Mouse (Mus musculus) liver, adult 2 months (tissue): Measurements from ENCODE around the gene Sowahc. TPM values are rescaled to one million over a fixed set of nuclear protein-coding genes. Genes with fewer than 3 reads are reported as not detected.

Experiments
- DNase-seq: peaks from one replicate; pipeline ENCODE4 v3.0.0-alpha.2; 2011; ENCODE audit warnings: low read depth, low spot score; ENCODE audit errors: extremely low read depth
- H3K27ac ChIP-seq: fragments of 200-500 bp; replicated peaks from 2 replicates; pipeline ENCODE4 v1.5.1; 2012; ENCODE audit warnings: low read depth, mild to moderate bottlenecking, control low read depth, inconsistent platforms, low read length; ENCODE audit not compliant: insufficient read depth
- H3K27me3 ChIP-seq: fragments of 200-500 bp; 2 replicates; pipeline ENCODE4 v1.6.1; 2012; ENCODE audit warnings: mild to moderate bottlenecking, moderate library complexity, low read length, inconsistent platforms; ENCODE audit not compliant: control insufficient read depth, insufficient read depth
- H3K36me3 ChIP-seq: fragments of 200-500 bp; 2 replicates; pipeline ENCODE4 v1.6.1; 2012; ENCODE audit warnings: low read length, inconsistent platforms; ENCODE audit not compliant: control insufficient read depth, insufficient read depth
- H3K4me1 ChIP-seq: fragments of 200-500 bp; 2 replicates; pipeline ENCODE4 v1.6.1; 2011; ENCODE audit warnings: low read length; ENCODE audit not compliant: control insufficient read depth, insufficient read depth
- H3K4me3 ChIP-seq: fragments of 200-500 bp; 2 replicates; pipeline ENCODE4 v1.5.1; 2011; ENCODE audit warnings: low read depth, mild to moderate bottlenecking, control low read depth, low read length, moderate library complexity; ENCODE audit not compliant: insufficient read depth
- H3K79me2 ChIP-seq: fragments of 200-500 bp; 2 replicates; pipeline ENCODE4 v1.6.1; 2012; ENCODE audit warnings: inconsistent platforms, mild to moderate bottlenecking, low read length, moderate library complexity; ENCODE audit not compliant: control insufficient read depth, insufficient read depth
- H3K9ac ChIP-seq: fragments of 200-500 bp; 2 replicates; pipeline ENCODE4 v1.6.1; 2012; ENCODE audit warnings: low read depth, mild to moderate bottlenecking, control low read depth, inconsistent platforms, low read length
- CTCF ChIP-seq: fragments of 200-500 bp; IDR thresholded peaks from 2 replicates; pipeline ENCODE4 v1.5.1; 2011; ENCODE audit warnings: low read depth, low read length, control low read depth
- POLR2A ChIP-seq: fragments of 200-500 bp; IDR thresholded peaks from 2 replicates; pipeline ENCODE4 v1.6.1; 2011; ENCODE audit warnings: low read length, control low read depth; ENCODE audit not compliant: insufficient read depth; ENCODE audit errors: extremely low read depth
- WGBS: fragments of 180-500 bp; shearing (Covaris S2); methylation state at CpG from one replicate; pipeline ENCODE4 v1.1.7; 2018; 5-methylcytosine and 5-hydroxymethylcytosine counted together
- polyA plus RNA-seq: library from polyadenylated mRNA; depleted of rRNA; stranded (reverse); fragments of >200 nt; gene quantifications from 2 replicates; pipeline ENCODE4 v1.2.3, GENCODE M21; 2012
- total RNA-seq: library from RNA; depleted of rRNA; stranded (reverse); fragments of >200 nt; gene quantifications from 2 replicates; pipeline ENCODE4 v1.2.3, GENCODE M21; 2014

The Sowahc gene
- total and polyA plus RNA-seq, 2 experiments, result 1.2 to 4.9 TPM

- no peak for DNase-seq
- no peak overlapping the region for H3K4me3 ChIP-seq
- no peaks in the 10 kb centered on the region for H3K27me3 ChIP-seq
- H3K36me3 ChIP-seq, result no peaks in the 10 kb centered on the region
- no peak overlapping the region for H3K9ac ChIP-seq
- H3K27ac ChIP-seq, result no peak overlapping the region
- TF ChIP-seq POLR2A (no peak), CTCF (no peak)
- H3K79me2 ChIP-seq, result no peaks in the 10 kb centered on the region
- 98% methylated on average over 2 of the region's 2 CpGs for WGBS
- peaks cover 3% of the 10 kb centered on the region; the same call in 1 of the 2 replicates for H3K4me1 ChIP-seq
Measured at GRCm38 (mm10) chr10:59256533-59256932, 34.8 kb downstream of the Sowahc start.

- Histone ChIP-seq H3K79me2 (no peaks in the 10 kb centered on the region), H3K9ac (no peak overlapping the region), H3K36me3 (no peaks in the 10 kb centered on the region), H3K4me3 (no peak overlapping the region), H3K27me3 (no peaks in the 10 kb centered on the region), H3K27ac (no peak overlapping the region), H3K4me1 (peaks cover 15% of the 10 kb centered on the region)
- 80% methylated on average over 6 of the region's 6 CpGs for WGBS
- no peak for TF ChIP-seq CTCF
- TF ChIP-seq POLR2A, result no peak
- no peak for DNase-seq
Measured at GRCm38 (mm10) chr10:59259572-59259971, 37.8 kb downstream of the Sowahc start.

GRCm38 (mm10) chr10:59261603-59262002 is 39.9 kb downstream of the Sowahc start:
- Histone ChIP-seq H3K27me3 (no peaks in the 10 kb centered on the region), H3K4me3 (no peak overlapping the region), H3K27ac (no peak overlapping the region), H3K9ac (no peak overlapping the region), H3K36me3 (no peaks in the 10 kb centered on the region), H3K4me1 (peaks cover 14% of the 10 kb centered on the region), H3K79me2 (no peaks in the 10 kb centered on the region)
- DNase-seq, result peak; percentile 81
- TF ChIP-seq POLR2A (no peak), CTCF (no peak)
- 44% methylated on average over 3 of the region's 3 CpGs for WGBS

GRCm38 (mm10) chr10:59262021-59262420 is 40.3 kb downstream of the Sowahc start:
- no peak overlapping the region for H3K4me3 ChIP-seq
- WGBS, result 14% methylated on average over 1 of the region's 1 CpGs
- H3K27ac ChIP-seq, result no peak overlapping the region
- no peaks in the 10 kb centered on the region for H3K79me2 ChIP-seq
- peaks cover 14% of the 10 kb centered on the region for H3K4me1 ChIP-seq
- no peak for TF ChIP-seq CTCF
- TF ChIP-seq POLR2A, result no peak
- no peaks in the 10 kb centered on the region for H3K27me3 ChIP-seq
- H3K36me3 ChIP-seq, result no peaks in the 10 kb centered on the region
- DNase-seq, result no peak
- no peak overlapping the region for H3K9ac ChIP-seq

- no peaks in the 10 kb centered on the region for H3K27me3 ChIP-seq
- H3K4me3 ChIP-seq, result no peak overlapping the region
- DNase-seq, result peak; percentile 59
- H3K9ac ChIP-seq, result no peak overlapping the region
- H3K27ac ChIP-seq, result no peak overlapping the region; the same call in 1 of the 2 replicates
- TF ChIP-seq POLR2A, result no peak
- TF ChIP-seq CTCF, result no peak
- WGBS, result 50% methylated on average over 7 of the region's 7 CpGs
- peaks cover 14% of the 10 kb centered on the region for H3K4me1 ChIP-seq
- no peaks in the 10 kb centered on the region for H3K36me3 ChIP-seq
- H3K79me2 ChIP-seq, result no peaks in the 10 kb centered on the region
Measured at GRCm38 (mm10) chr10:59262979-59263378, 41.2 kb downstream of the Sowahc start.

GRCm38 (mm10) chr10:59265067-59265466 is 43.3 kb downstream of the Sowahc start:
- no peaks in the 10 kb centered on the region for H3K79me2 ChIP-seq
- H3K4me3 ChIP-seq, result no peak overlapping the region
- H3K4me1 ChIP-seq, result peaks cover 14% of the 10 kb centered on the region
- WGBS, result 57% methylated on average over 7 of the region's 7 CpGs
- H3K9ac ChIP-seq, result no peak overlapping the region
- no peaks in the 10 kb centered on the region for H3K36me3 ChIP-seq
- H3K27me3 ChIP-seq, result no peaks in the 10 kb centered on the region
- no peak for DNase-seq
- no peak for TF ChIP-seq CTCF
- TF ChIP-seq POLR2A, result no peak
- H3K27ac ChIP-seq, result no peak overlapping the region; the same call in 1 of the 2 replicates
